Mouse (Mus musculus): ENCODE measurements around the gene Tuba4a. TPM values are rescaled to one million over a fixed set of nuclear protein-coding genes. Genes with fewer than 3 reads are reported as not detected.
A peak's percentile ranks its signal among the peaks of the same experiment; 100 is the strongest.

Tuba4a gene
- total RNA-seq, 4 experiments from 2014 or later, result 786 to 1,317 (median 908) TPM

- DNase-seq (ENCODE audit: low spot score), result no peak
Measured at GRCm38 (mm10) chr1:75212542-75212941, 7.1 kb downstream of the Tuba4a start.

- DNase-seq (ENCODE audit: low spot score), result no peak
Measured at GRCm38 (mm10) chr1:75211141-75211708, 8.4 kb downstream of the Tuba4a start.

- DNase-seq (ENCODE audit: low spot score), result peak; percentile 97
Measured at GRCm38 (mm10) chr1:75210136-75211087, 9.3 kb downstream of the Tuba4a start, which contains the start of the genes Glb1l and Stk16. Gene Glb1l, minus strand, starts transcription at chr1:75210813. Gene Stk16, plus strand, starts transcription at chr1:75210838.

DNA sequence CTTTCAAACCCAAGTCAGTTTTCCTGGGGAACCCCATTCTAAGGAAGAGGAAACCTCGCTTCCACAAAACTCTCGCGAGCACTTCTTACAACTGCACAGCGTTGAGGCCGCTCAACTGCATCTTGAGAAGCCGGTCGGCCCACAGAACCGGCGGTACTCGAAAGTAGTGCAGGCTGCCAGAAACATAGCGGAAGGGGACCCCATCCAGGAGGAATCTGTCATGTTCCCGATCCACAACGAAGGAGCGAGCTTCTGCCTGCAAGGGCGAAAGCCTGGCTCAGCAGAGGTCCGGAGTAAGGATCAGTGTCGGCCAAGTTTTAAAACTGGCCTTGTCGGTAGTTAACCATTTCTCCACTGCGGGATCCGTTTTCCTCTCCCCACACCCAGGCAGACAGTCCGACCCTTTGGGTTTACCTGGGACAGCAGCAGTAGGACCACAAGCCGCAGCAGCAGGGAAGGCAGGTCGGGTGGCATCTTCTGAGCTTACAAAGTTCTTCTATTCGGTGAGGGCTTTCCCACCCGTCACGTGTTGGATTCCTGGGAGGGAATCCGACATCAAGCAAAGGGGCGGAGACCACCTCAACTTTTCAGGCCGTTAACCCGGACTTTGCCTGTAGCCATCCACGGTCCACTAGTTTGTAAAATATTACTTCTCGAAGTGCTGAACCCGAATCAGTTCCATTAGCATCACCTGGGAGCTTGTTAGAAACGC lies 10.5 kb downstream of the Tuba4a start:
- no peak for DNase-seq (ENCODE audit: low spot score)

DNA sequence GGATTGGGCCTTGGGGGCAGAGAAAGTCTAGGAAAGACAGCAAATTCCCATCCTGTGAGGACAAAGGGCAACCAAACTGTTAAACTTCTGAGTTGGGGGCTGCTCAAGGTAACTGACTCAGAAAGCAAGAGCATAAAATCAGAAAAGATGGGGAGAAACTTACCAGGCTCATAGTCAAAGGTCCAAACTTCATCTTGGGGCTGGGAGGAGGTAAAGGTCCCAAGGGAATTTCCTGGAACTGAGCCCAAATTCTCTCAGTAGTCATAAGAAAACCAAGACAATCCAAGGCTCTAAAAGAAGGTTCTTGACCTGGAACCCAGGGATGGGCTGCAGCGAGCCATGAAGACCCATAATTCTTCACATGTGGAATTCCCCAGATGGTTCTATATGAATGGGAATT lies 18.4 kb downstream of the Tuba4a start:
- DNase-seq (ENCODE audit: low spot score), result no peak

GRCm38 (mm10) chr1:75192452-75192851 lies 27.2 kb downstream of the Tuba4a start:
- DNase-seq (ENCODE audit: low spot score), result no peak

DNA sequence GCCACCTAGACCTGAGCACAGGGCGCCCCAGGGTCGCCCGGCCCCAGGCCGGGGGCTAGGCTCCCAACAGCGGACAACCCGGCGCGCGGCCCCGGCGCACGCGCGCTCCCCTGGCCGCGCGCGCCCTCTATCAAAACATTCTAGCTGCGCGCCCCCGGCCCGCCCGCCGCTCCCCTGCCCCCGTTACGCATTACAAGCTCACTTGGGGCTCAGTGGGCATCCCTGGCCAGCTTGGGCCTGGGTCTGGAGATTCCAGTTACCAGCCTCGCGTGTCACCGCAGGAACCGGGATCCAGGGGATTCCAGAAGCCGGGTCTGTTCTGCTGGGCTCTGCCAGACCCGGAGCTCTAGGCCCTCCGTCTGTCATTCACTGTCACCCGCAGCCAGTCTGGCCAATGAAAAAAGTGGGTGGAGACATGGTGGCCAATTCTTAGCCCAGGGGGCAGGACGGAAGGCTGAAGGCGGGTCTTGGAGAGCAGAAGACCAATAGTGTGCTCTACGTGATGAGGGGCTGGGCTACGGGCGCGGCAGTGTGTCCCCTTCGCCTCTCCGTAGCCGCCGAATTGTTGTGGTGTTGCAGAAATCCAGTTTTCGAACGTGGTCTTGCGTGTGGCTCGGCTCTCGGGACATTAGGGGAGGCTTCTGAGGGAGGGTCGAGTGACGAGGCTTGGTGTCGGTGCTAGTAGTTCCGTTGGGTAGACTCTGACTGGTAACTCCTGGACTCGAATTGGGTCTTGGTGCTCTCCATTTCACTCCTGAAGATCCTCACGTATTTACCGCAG lies 27.9 kb downstream of the Tuba4a start, which contains the start of the genes Ankzf1 and Atg9a:
Gene Ankzf1 (plus strand): TSS at position 530 of the 781 bp plus-strand sequence.
Gene Atg9a (minus strand): TSS at position 575 of the 781 bp plus-strand sequence.
- DNase-seq (ENCODE audit: low spot score), result peak; percentile 98

GRCm38 (mm10) chr1:75191258-75191621 lies 28.4 kb downstream of the Tuba4a start:
- no peak for DNase-seq (ENCODE audit: low spot score)

DNA sequence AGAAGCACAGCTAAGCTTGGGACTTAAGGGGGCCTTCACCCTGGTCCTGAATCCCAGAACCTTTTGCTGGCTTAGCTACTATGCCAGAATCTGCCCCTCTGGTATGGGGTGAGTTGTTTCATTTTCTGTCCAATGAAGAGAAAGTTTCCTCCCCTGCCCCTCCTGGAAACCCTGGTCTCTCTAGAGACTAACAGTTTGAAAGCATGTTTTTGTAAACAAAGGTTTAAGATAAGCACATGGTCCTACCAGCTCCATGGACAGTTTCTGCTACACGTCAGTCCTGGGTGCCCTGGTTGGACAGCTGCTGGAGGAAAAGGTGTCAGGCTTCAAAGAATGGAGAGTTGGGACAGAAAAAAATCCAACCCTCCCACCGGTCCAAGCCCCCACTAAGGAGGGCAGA lies 29.1 kb downstream of the Tuba4a start:
- no peak for DNase-seq (ENCODE audit: low spot score)

- no peak for DNase-seq (ENCODE audit: low spot score)
Measured at GRCm38 (mm10) chr1:75187914-75188483, 31.7 kb downstream of the Tuba4a start.

GRCm38 (mm10) chr1:75187126-75187525 lies 32.5 kb downstream of the Tuba4a start:
- no peak for DNase-seq (ENCODE audit: low spot score)

DNA sequence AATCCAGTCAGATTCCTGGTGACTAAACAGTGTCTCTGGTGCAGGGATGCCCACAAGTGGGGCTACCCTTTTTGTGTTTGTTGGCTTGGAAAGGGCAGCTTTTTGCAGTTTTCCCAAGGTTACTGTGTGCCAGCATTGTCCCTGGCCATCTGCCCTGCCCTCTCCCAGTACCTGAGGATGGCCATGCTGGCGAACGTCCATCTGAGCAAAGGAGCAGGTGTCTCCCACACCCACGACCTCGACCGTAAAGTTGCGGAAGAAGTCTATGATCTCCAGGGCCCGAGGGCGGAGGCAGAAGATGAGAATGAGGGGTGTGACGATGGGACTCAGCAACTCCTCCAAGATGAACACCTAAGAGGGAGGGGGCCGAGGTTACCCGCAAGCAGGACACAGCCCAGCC lies 34.2 kb downstream of the Tuba4a start:
- no peak for DNase-seq (ENCODE audit: low spot score)

GRCm38 (mm10) chr1:75182160-75182559 lies 37.5 kb downstream of the Tuba4a start:
- DNase-seq (ENCODE audit: low spot score), result no peak

DNA sequence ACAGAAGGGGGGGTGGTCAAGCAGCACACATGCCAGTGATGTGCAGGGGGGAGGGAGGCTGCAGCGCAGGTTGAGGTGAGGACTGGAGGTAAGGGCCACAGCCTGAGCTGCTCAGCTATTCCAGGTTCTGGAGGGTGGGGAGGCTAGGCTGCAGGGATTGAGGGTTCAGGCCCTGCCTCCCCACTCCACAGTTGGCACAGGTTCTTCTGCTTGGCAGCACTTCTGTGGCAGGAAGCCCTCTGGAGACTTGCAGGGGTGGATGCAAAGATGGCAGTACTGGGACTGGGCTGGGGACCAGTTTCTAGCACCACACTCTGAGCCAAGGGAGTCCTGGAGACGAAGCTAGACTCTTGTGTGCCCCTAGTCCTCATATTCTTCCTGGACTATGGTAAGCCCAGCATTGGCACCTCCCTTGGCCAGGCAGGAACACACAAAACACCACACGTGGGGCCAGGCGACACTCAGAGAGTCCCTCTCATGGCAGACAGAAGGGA lies 38.2 kb downstream of the Tuba4a start:
- DNase-seq (ENCODE audit: low spot score), result no peak

GRCm38 (mm10) chr1:75180741-75181140 lies 38.9 kb downstream of the Tuba4a start:
- DNase-seq (ENCODE audit: low spot score), result no peak

DNA sequence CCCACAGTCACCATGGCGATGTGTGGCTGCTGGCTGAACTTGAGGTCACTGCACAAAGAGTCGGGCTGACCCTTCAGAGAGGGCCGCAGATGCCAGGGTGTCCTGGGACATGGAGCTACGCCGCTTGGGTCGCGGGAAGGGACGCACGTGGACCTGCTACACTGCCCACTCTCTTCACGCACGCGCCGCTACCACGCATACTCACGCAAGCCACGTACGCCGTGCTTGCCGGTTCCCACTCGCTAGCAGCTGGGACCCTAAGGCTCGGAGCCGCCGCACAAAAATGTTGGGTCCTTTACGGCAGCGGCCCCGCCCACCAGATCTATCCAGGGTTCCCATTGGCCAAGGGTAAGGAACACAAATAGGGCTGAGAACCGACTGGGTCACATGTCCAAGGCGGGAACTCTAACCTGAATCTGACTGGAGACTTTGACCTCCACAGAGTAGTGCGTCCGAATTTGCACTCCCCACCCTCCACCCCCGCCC lies 39.5 kb downstream of the Tuba4a start, which contains the start of gene Abcb6:
Gene Abcb6 (minus strand): TSS at position 288 of the 486 bp plus-strand sequence.
- peak; percentile 88 for DNase-seq (ENCODE audit: low spot score)

DNA sequence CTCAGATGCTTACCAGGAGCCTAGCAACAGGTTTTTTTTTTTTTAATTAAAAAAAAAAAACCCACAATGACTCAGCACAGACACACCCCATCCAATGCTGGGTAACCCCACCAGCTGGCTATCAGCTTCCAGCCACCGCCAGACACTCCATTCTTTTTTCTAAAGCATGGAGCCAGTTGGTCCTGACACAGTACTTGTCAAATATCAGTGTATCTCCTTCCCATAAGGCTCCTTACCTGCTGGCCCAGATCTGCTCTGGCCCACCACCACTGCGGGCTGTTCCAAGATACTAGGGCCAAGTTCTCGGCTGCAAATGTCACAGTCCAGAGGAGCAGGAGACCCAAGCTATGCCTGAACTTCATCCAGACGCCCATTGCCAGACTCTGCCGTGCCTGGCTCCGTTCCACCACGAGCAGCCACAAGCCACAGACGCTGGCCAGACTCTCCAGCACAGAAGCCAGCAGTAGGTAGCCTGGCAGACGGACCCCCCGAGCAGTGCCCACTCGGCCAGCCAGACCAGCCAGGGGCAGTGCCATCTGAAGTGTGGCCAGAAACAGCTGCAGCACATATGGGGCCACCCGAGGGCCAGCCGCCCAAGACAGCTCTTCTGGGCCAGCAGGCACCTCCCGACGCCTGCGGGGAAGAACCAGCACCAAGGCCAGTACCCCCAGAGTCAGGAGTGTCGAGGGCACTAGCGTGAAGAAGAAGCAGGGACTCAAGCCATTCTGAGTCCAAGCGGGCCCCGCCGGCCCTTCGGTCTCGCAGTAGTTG lies 40.1 kb downstream of the Tuba4a start:
- DNase-seq (ENCODE audit: low spot score), result peak; percentile 27

GRCm38 (mm10) chr1:75168472-75169464 lies 50.9 kb downstream of the Tuba4a start, which contains the start of gene Zfand2b:
Gene Zfand2b, plus strand, starts transcription at chr1:75168646.
- peak; percentile 96 for DNase-seq (ENCODE audit: low spot score)
